Mouse (Mus musculus): Measurements from ENCODE around the gene Sobp. TPM values are rescaled to one million over a fixed set of nuclear protein-coding genes. Genes with fewer than 3 reads are reported as not detected.

Sobp gene
- polyA plus RNA-seq, 1 experiment, result not detected

GRCm38 (mm10) chr10:43004174-43004734 is 170.1 kb downstream of the Sobp start:
- no peak for TF ChIP-seq GATA1 (IDR thresholded peaks at IDR 0.05; ENCODE audit: low read length)

DNA sequence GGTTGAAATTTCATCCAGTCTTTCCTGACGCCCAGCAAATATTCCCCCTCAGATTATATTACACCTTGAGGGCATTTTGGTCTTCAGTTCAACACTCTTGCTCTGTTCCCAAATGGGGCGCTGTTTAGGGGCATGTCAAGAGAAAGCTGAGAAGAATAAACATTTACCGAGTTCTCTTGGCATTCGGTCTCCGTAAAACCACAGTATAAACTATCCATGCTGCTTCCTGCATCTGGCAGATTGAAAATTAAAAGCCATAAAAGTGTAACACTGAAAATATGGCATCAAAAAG is 170.9 kb downstream of the Sobp start:
- TF ChIP-seq GATA1 (IDR thresholded peaks at IDR 0.05; ENCODE audit: low read length), result no peak

DNA sequence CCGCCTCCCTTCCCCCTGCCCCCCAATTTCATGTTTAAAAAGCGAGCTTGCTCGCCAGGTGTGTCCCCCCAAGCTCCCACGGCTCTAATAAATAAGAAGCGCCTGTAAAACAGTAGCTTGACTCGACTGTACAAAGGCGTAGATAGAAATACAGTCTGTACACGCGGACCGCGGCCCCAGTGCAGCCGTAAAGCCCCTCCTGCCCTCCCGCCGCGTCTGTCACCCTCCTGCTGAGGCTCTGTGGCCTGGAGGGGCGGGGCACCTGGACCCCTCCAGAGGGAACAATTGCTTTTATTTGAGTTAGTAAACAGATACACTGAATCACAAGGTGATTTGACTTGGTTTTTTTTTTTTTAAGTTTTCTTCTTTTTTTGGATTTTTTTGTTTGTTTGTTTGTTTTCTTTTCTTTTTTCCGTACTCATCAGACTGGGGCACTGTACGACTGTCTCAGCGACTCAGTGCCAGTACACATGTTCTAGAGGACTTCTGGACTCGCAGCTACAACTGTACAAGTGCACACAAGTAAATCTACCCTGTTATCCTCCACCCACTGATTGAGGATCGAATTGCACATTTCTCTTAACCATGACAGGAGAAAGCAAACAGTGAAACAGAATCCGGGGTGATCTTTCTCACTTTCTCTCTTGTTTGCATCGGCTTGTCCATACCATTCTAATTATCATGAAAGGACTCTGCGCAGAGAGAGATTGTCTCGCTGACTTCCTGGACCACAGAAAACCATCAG is 171.4 kb downstream of the Sobp start:
- no peak for TF ChIP-seq GATA1 (IDR thresholded peaks at IDR 0.05; ENCODE audit: low read length)

DNA sequence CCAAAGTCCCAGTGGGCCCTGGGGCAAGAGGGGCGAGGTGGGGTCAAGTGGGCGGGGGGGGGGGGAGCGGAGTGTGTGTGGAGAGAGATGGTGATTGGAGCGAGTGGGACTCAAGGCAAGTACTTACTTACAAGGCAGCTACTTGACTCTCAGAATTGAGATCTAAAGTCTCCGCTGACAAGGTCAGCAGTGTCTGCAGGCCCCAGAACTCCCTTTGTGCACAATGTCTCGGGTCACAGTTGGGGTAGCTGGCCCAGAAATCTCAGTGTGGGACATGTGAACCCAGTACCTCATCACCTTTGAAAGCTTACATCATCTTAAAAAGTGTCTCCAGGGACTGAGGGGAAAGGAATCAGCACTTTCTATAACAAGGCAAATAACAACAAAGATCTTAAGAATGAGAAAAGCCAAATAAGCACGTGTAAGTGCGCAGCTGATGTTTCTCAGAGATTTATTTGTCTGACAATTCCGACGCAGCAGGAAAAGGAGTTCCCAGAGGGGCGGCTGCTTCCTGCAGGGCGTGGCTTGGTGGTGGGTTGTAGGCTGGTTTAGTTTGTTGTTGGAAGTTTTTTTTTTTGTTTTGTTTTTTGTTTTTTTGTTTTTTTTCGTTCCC is 172.2 kb downstream of the Sobp start:
- TF ChIP-seq GATA1 (IDR thresholded peaks at IDR 0.05; ENCODE audit: low read length), result no peak

GRCm38 (mm10) chr10:43001433-43001832 is 172.9 kb downstream of the Sobp start:
- no peak for TF ChIP-seq GATA1 (IDR thresholded peaks at IDR 0.05; ENCODE audit: low read length)

- TF ChIP-seq GATA1 (IDR thresholded peaks at IDR 0.05; ENCODE audit: low read length), result no peak
Measured at GRCm38 (mm10) chr10:42999324-42999723, 175.0 kb downstream of the Sobp start.

DNA sequence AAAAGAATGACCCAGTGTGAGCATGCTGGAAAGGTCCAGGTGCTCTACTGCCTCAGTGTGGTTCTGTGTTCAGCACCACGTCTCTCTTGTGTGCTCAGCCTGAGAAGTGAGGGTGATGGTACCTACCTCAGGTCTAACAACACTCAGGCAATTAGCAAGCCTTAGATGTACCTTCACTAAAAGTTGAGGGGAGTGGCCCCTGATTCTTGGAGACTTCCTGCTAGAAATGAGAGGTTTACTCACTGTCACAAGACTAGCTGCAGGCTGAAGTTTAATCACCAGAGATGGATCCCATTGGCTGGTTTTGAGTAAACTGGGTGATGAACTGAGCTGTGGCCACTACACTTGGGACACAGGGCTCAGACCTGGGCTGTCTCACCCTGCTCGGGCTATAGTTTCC is 177.1 kb downstream of the Sobp start:
- no peak for TF ChIP-seq GATA1 (IDR thresholded peaks at IDR 0.05; ENCODE audit: low read length)

DNA sequence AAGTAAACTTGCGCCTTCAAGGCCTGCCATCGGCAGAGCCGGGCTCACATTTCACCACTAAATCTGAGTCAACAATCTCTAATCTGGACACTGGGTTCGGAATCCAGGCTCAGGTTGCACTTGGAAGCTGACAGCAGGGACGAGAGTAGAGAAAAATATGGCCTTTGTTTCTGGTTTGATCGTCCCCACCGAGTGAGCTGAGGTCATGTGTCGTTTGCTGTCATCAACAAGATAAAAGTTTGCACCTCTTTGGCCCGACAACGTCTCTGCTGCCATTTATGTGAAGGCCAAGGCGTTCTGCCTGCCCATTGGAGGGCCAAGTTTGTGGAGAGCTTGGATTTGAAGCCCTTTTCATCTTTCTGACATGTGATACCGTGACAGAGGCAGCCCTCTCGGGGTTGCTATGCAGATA is 178.8 kb downstream of the Sobp start:
- no peak for TF ChIP-seq GATA1 (IDR thresholded peaks at IDR 0.05; ENCODE audit: low read length)

GRCm38 (mm10) chr10:42994331-42994782 is 180.0 kb downstream of the Sobp start:
- TF ChIP-seq GATA1 (IDR thresholded peaks at IDR 0.05; ENCODE audit: low read length), result no peak

DNA sequence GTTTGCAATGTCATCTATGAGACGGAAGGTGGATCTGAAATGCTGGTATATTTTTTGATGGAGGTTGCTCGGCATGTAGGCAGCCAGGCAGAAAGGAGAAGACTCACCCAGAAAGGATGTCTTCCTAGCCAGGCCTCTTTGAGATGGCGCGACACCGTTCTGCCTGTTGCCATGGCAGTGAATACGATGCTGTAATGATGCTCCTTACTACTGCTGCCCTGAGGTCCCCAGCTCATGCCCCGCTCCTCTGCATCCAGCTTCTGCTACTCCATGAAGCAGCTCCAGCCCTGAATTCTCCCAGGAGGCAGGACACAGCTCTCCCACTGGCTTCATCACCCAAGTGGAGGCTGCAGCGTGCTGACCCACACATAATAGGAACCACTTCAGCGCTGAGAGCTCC is 183.3 kb downstream of the Sobp start:
- no peak for TF ChIP-seq GATA1 (IDR thresholded peaks at IDR 0.05; ENCODE audit: low read length)

- TF ChIP-seq GATA1 (IDR thresholded peaks at IDR 0.05; ENCODE audit: low read length), result no peak
Measured at GRCm38 (mm10) chr10:42989910-42990309, 184.4 kb downstream of the Sobp start.

GRCm38 (mm10) chr10:42988627-42989026 is 185.7 kb downstream of the Sobp start:
- no peak for TF ChIP-seq GATA1 (IDR thresholded peaks at IDR 0.05; ENCODE audit: low read length)

DNA sequence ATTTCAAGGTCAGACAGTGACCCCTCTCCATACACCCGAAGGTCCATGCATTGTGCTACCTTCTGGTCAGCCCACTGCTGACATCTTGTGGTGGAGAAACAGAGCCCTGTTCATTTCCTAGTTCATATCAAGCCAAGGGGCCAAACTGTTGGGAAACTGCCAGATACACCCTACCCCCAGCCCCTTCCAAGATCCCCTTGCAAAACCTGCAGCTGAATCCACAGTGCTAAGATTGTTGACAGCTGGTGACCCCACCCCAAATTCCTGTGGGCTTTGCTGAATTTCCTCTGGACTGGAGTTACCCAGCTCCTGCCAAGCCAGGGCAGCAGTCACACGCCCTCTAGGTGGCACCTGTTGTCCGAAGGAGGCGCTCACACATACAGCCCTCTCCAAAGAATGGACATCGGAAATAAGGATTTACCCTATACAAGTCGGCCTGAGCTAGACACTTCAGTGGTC is 186.7 kb downstream of the Sobp start:
- TF ChIP-seq GATA1 (IDR thresholded peaks at IDR 0.05; ENCODE audit: low read length), result no peak

GRCm38 (mm10) chr10:42984886-42985285 is 189.4 kb downstream of the Sobp start:
- TF ChIP-seq GATA1 (IDR thresholded peaks at IDR 0.05; ENCODE audit: low read length), result no peak

GRCm38 (mm10) chr10:42980999-42981757 is 193.2 kb downstream of the Sobp start:
- TF ChIP-seq GATA1 (IDR thresholded peaks at IDR 0.05; ENCODE audit: low read length), result no peak

DNA sequence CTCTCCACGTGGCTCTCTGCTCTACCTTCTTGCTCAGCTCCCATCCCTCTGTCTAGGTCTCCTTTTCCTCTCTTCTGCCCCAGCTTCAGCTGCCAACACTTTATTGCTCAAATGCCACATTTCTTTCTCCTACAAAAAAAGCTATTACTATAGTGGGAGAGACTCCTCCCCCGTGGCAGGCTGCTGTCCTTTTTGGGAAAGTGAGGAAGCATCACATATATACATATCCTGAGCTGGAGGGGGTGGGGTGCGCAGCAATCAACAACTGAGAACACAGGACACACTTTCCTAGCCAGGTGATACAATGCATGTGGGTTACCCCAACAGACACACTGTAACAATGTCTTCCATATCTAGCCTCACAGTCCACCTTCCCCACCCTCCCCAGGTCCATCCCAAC is 196.0 kb downstream of the Sobp start:
- TF ChIP-seq GATA1 (IDR thresholded peaks at IDR 0.05; ENCODE audit: low read length), result no peak
